Mouse (Mus musculus) erythroid progenitor cell, adult 5-6 weeks (primary cell): ENCODE data around the gene Slc9a3r1. TPM values are rescaled to one million over a fixed set of nuclear protein-coding genes. Genes with fewer than 3 reads are reported as not detected.

Experiments used
- ATAC-seq: replicated peaks from 2 replicates; pipeline ENCODE4 v1.8.0; 2016; ENCODE audit warnings: moderate number of reproducible peaks, mild to moderate bottlenecking, moderate TSS enrichment, inconsistent platforms; ENCODE audit not compliant: poor library complexity, low FRiP score, severe bottlenecking
- total RNA-seq, 2 experiments: library from RNA; stranded (forward) in 1 of 2; stranded (reverse) in 1 of 2; fragments of 150-400 nt in 1 of 2; fragments of 186-747, 209-891 nt in 1 of 2; gene quantifications; 2 replicates each; pipeline versions ENCODE4 v1.2.3 to v1.2.4; 2015 to 2017; ENCODE audit warnings: low replicate concordance in 2 of 2

Gene Slc9a3r1
- total RNA-seq, 2 experiments from 2014 or later = 13.1 to 16.8 TPM

DNA sequence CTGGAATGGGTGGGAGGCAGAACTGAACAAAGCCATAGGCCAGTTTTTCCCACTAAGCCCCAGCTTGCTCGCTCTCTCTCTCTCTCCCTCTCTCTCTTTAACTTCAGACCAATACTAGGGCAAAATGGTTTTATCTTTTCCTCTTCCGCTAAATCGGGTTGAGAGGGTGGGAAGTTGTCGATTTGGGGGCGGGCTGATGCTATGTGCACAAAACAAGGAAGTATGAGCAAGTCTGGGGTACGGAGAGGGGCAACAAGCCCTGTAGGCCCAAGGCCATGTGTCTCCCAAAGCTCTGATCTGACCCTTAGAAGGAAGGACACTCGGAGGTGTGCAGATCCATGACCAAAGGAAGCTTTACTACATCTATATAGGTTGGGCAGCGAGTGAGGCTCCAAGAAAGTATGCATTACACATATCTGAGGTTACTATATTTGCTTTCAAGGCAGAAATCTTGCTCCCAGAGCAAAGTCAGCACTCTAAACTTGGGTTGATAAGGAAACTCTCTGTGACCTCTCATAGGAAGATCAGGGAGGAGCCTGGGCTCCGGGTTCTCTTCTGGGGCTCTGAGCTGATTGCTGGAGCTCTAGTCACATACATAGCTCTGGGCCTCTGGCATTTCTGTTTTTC is 1.4 kb upstream of the Slc9a3r1 start:
- no peak for ATAC-seq

GRCm38 (mm10) chr11:115162205-115162601 is 938 bp upstream of the Slc9a3r1 start:
- no peak for ATAC-seq

GRCm38 (mm10) chr11:115163568-115164150 is 518 bp downstream of the Slc9a3r1 start:
- no peak; the same call in 1 of the 2 replicates for ATAC-seq

DNA sequence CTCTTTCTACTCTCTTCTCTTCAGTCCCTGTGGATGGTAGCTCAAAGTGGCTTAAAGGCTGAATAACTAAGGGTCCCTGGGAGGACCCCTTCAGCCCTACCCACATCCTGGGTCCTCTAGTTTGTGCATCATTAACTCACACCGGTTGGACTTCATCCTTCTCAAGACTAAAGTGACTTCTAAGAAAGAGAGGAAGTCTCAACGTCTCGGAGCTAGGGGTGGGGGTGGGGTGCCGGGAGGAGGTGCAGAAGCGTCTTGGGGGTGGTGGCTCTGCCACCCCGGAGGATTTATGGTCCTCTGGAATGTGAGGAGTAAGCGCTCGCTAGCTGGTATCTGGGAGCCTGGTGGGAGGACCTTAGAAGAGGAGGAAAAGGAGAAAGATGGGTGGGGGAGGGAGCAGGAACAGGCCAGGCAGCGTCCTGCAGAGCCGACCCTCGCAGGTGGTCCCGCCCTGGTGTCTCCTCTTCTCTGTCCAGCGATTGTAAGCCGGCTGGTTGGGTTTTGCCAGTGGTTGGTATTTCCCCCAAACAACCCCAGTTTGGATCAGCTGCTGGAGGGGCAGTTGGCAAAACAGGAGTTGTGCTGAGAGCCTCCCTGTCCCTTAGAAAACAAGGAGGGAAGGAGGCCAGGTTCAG is 1.3 kb downstream of the Slc9a3r1 start:
- ATAC-seq = no peak

- no peak for ATAC-seq
Observed at GRCm38 (mm10) chr11:115164976-115165374, 1.8 kb downstream of the Slc9a3r1 start.

DNA sequence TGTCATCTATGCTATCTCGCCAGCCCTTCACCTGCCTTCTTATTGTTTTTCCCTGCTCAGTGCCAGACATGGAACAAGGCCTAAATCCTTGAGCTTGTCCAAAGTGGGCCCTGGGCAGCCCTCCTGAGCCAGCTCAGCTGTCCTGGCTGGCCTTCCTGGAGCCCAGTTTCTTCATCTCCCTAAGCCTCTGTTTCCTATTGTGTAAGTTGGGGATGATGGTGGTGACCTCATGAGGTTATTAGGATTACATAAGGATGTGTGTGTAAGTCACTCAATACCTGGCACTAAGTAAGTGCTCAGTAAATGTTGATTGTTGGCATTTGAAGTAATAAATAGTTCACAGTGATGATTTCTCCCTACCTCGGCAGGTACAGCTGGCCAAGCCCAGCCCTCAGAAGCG is 3.6 kb downstream of the Slc9a3r1 start:
- no peak for ATAC-seq

GRCm38 (mm10) chr11:115167631-115168249 is 4.6 kb downstream of the Slc9a3r1 start:
- no peak for ATAC-seq

GRCm38 (mm10) chr11:115169430-115169829 is 6.3 kb downstream of the Slc9a3r1 start:
- ATAC-seq = no peak

GRCm38 (mm10) chr11:115171125-115171524 is 8.0 kb downstream of the Slc9a3r1 start:
- ATAC-seq = no peak

DNA sequence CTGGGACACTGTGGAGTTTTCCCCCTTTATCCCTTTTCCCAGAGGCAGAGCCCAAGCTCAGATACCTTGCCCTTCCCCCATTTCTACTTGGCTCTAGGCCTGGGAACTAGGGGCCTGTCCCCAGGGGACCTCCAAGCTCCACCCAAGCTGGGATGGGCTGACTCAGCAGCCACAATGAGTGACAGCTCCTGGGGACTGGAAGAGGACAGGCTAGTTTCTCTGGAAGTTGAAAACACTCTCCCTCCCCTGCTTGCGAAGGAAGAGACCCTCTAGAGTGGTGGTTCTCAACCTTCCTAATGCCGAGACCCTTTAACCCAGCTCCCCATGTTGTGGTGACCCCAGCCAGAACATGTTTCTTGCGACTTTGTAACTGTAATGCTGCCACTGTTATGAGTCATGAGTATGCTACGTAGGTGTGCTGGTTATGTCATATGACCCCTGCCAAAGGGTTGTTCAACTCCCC is 9.7 kb downstream of the Slc9a3r1 start:
- no peak for ATAC-seq

DNA sequence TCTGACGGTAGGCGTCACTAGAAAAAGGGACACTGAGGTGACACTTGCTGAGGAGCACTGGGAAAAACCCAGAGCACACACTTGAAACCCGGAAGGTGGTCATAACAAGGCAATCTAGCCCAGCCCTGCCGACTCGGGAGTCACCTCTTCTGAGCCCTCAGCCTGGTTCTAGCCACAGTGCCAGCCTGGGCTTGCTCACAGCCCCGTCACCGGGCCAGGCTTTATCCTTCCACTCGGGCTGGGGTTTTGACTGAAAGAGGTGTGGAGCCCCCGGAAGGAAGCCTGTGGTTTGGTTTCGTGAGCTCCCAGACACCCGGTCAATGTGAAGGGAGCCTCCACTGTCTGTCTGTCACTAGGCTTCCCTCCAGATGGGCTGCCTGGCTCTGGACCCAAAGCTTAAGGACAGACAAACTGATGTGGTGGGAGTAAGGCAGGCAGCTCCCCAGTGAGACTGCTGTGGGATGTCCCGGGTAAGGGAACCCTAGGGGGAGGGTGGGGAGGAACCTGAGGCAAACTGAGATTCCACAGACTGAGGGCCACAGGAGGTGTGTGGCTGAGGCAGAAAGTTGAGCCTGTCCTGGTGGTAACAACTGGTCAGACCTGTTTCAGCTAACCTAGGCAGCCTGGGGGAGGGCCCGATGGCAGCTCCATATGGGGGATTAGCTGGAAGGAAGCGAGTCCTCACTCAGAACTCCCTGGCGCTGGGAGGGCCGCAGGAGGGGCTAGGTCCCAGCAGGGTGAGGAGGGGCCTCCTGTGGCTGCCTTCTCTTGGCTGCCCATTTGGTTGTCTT is 10.6 kb downstream of the Slc9a3r1 start:
- no peak for ATAC-seq

- no peak for ATAC-seq
Observed at GRCm38 (mm10) chr11:115176399-115177190, 13.5 kb downstream of the Slc9a3r1 start.

GRCm38 (mm10) chr11:115177559-115178195 is 14.5 kb downstream of the Slc9a3r1 start:
- ATAC-seq = no peak

DNA sequence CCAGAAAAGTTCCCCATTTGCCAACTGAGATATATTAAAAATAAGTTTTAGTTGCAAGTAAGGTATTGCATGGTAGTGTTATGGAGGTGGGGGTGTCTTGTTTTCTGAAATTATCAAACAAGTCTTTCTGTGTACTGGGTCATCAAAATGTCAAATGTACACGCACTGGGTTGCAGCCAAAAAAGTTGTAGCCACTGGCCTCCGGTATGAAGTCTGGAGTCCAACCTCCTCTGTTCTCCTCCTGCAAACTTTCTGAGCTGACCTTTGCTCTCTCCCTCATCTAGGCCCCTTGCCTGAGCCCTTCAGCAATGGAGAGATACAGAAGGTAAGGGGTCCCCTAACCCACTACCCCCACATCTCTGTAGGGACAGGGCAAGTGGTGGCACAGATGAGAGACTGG is 15.6 kb downstream of the Slc9a3r1 start:
- ATAC-seq = no peak

GRCm38 (mm10) chr11:115179191-115179590 is 16.1 kb downstream of the Slc9a3r1 start:
- no peak for ATAC-seq

- no peak for ATAC-seq
Observed at GRCm38 (mm10) chr11:115179881-115180280, 16.7 kb downstream of the Slc9a3r1 start.

- peak; percentile 40; the same call in 1 of the 2 replicates for ATAC-seq
Observed at GRCm38 (mm10) chr11:115181913-115182638, 18.9 kb downstream of the Slc9a3r1 start.

GRCm38 (mm10) chr11:115184973-115185372 is 21.8 kb downstream of the Slc9a3r1 start:
- no peak for ATAC-seq
